Mouse (Mus musculus) olfactory bulb, adult 2 months (tissue): ENCODE data around the gene Adamts20.

Experiments
- CTCF ChIP-seq: fragments of 200-500 bp; IDR thresholded peaks from 2 replicates; pipeline ENCODE4 v1.5.1; 2012; ENCODE audit warnings: low read depth, mild to moderate bottlenecking, low read length, moderate library complexity; ENCODE audit not compliant: insufficient read depth
- POLR2A ChIP-seq: fragments of 200-500 bp; IDR thresholded peaks from 2 replicates; pipeline ENCODE4 v1.6.1; 2012; ENCODE audit warnings: mild to moderate bottlenecking, low read depth, low read length, moderate library complexity; ENCODE audit not compliant: insufficient read depth

DNA sequence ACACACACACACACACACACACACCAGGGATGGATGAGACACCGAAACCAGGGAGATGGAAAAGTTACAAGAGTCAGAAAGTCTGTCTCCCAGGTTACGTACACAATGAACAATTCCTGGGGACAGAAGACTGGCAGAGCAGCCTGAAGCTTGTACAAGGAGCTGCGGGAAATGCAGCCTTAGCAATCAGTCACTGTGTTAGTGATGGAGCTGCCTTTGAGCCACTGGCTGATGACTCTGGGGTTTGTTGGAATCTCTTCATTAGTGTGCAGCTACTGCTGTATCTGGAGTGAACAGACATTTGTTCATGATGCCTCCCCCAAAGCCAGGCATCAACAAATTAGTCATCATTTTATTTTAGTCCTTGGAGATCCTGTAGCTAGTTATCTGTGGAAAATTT, 162.1 kb downstream of the Adamts20 start:
- TF ChIP-seq CTCF (no peak), POLR2A (no peak)
